Mouse (Mus musculus): ENCODE results near the gene Ddx39. TPM values are rescaled to one million over a fixed set of nuclear protein-coding genes. Genes with fewer than 3 reads are reported as not detected.

Ddx39 gene
- 68.5 and 80.9 TPM in 2 replicates for polyA plus RNA-seq (2015; fragmentation: Nextera tagmentation; extraction: Ambion mirVana)

GRCm38 (mm10) chr8:83715031-83715690 lies at the start of gene Ddx39:
Ddx39 (plus strand) TSS chr8:83715177.
- TF ChIP-seq EP300 (IDR thresholded peaks at IDR 0.05; ENCODE audit: low read depth) (no peak), CTCF (IDR thresholded peaks at IDR 0.05; ENCODE audit: low read depth) (no peak)
- Histone ChIP-seq H3K4me1 (ENCODE audit: insufficient read depth) (peaks cover 17% of the 10 kb centered on the region), H3K9me3 (ENCODE audit: low read length) (no peaks in the 10 kb centered on the region), H3K4me3 (ENCODE audit: low read depth, low read length) (peak within 1 kb of the TSS; percentile 100), H3K36me3 (replicated peaks; ENCODE audit: insufficient read depth, low read length) (peaks cover 10% of the 10 kb centered on the region), H3K4me2 (ENCODE audit: low read depth, low read length) (peak within 1 kb of the TSS; percentile 91), H3K27ac (ENCODE audit: low read depth) (peak within 1 kb of the TSS; percentile 98), H3K27me3 (ENCODE audit: insufficient read depth, low read length) (no peaks in the 10 kb centered on the region), H3K9ac (replicated peaks) (peak within 1 kb of the TSS; percentile 94)
- ATAC-seq (peak; percentile 100), DNase-seq (peak; percentile 95)
- 1% methylated on average over 61 of the region's 63 CpGs for WGBS (ENCODE audit: insufficient replicate concordance)

- no peak for ATAC-seq
- 0 out of 2 replicates have a peak within 1 kb of the TSS, but pooled peaks have one; percentile 51 for H3K27ac ChIP-seq (ENCODE audit: low read depth)
- 30% methylated on average over 14 of the region's 14 CpGs for WGBS (ENCODE audit: insufficient replicate concordance)
Measured at GRCm38 (mm10) chr8:83665969-83666865, 48.8 kb upstream of the Ddx39 start, which contains the start of gene Ptger1. Ptger1 (plus strand) TSS chr8:83666678.

GRCm38 (mm10) chr8:83666866-83667234 lies 48.1 kb upstream of the Ddx39 start:
- Histone ChIP-seq H3K4me1 (ENCODE audit: insufficient read depth) (peaks cover 23% of the 10 kb centered on the region), H3K27ac (ENCODE audit: low read depth) (no peak overlapping the region), H3K36me3 (replicated peaks; ENCODE audit: insufficient read depth, low read length) (peaks cover 25% of the 10 kb centered on the region), H3K4me2 (ENCODE audit: low read depth, low read length) (no peak overlapping the region), H3K9ac (replicated peaks) (no peak overlapping the region), H3K4me3 (ENCODE audit: low read depth, low read length) (no peak overlapping the region), H3K9me3 (ENCODE audit: low read length) (no peaks in the 10 kb centered on the region), H3K27me3 (ENCODE audit: insufficient read depth, low read length) (0 out of 2 replicates have a peak, but pooled peaks cover 2% of the 10 kb centered on the region)
- WGBS (ENCODE audit: insufficient replicate concordance): 91% methylated on average over 3 of the region's 3 CpGs
- DNase-seq (no peak), ATAC-seq (no peak)
- no peak for TF ChIP-seq CTCF (IDR thresholded peaks at IDR 0.05; ENCODE audit: low read depth)
- no peak for TF ChIP-seq EP300 (IDR thresholded peaks at IDR 0.05; ENCODE audit: low read depth)

More at GRCm38 (mm10) chr8:83665969-83666865, 48.8 kb upstream of the Ddx39 start, which contains the start of gene Ptger1:
- no peak within 1 kb of the TSS for H3K4me2 ChIP-seq (ENCODE audit: low read depth, low read length)
- peaks cover 20% of the 10 kb centered on the region for H3K36me3 ChIP-seq (replicated peaks; ENCODE audit: insufficient read depth, low read length)
- 0 out of 2 replicates have a peak, but pooled peaks cover 2% of the 10 kb centered on the region for H3K27me3 ChIP-seq (ENCODE audit: insufficient read depth, low read length)
- H3K9me3 ChIP-seq (ENCODE audit: low read length): no peaks in the 10 kb centered on the region
- TF ChIP-seq CTCF (IDR thresholded peaks at IDR 0.05; ENCODE audit: low read depth) (no peak), EP300 (IDR thresholded peaks at IDR 0.05; ENCODE audit: low read depth) (no peak)
- H3K4me1 ChIP-seq (ENCODE audit: insufficient read depth): peaks cover 23% of the 10 kb centered on the region
- H3K9ac ChIP-seq (replicated peaks): no peak within 1 kb of the TSS
- no peak within 1 kb of the TSS for H3K4me3 ChIP-seq (ENCODE audit: low read depth, low read length)
- no peak for DNase-seq

- H3K9me3 ChIP-seq (ENCODE audit: low read length): no peaks in the 10 kb centered on the region
- H3K9ac ChIP-seq (replicated peaks): no peak overlapping the region
- ATAC-seq (no peak), DNase-seq (no peak)
- H3K4me3 ChIP-seq (ENCODE audit: low read depth, low read length): no peak overlapping the region
- H3K27ac ChIP-seq (ENCODE audit: low read depth): no peak overlapping the region
- no peak overlapping the region for H3K4me2 ChIP-seq (ENCODE audit: low read depth, low read length)
- peaks cover 21% of the 10 kb centered on the region for H3K4me1 ChIP-seq (ENCODE audit: insufficient read depth)
- 0 out of 2 replicates have a peak, but pooled peaks cover 2% of the 10 kb centered on the region for H3K27me3 ChIP-seq (ENCODE audit: insufficient read depth, low read length)
- WGBS (ENCODE audit: insufficient replicate concordance): 72% methylated on average over 10 of the region's 10 CpGs
- TF ChIP-seq CTCF (IDR thresholded peaks at IDR 0.05; ENCODE audit: low read depth): no peak
- no peak for TF ChIP-seq EP300 (IDR thresholded peaks at IDR 0.05; ENCODE audit: low read depth)
- peaks cover 32% of the 10 kb centered on the region for H3K36me3 ChIP-seq (replicated peaks; ENCODE audit: insufficient read depth, low read length)
Measured at GRCm38 (mm10) chr8:83667526-83667925, 47.5 kb upstream of the Ddx39 start.

GRCm38 (mm10) chr8:83668010-83668916 lies 46.7 kb upstream of the Ddx39 start:
- Histone ChIP-seq H3K4me2 (ENCODE audit: low read depth, low read length) (peak overlapping the region; percentile 65), H3K36me3 (replicated peaks; ENCODE audit: insufficient read depth, low read length) (peaks cover 39% of the 10 kb centered on the region), H3K9me3 (ENCODE audit: low read length) (no peaks in the 10 kb centered on the region), H3K27me3 (ENCODE audit: insufficient read depth, low read length) (0 out of 2 replicates have a peak, but pooled peaks cover 2% of the 10 kb centered on the region), H3K4me3 (ENCODE audit: low read depth, low read length) (peak overlapping the region; percentile 10; the same call in 1 of the 2 replicates), H3K4me1 (ENCODE audit: insufficient read depth) (peaks cover 18% of the 10 kb centered on the region), H3K27ac (ENCODE audit: low read depth) (no peak overlapping the region), H3K9ac (replicated peaks) (peak overlapping the region; percentile 30; the same call in 1 of the 2 replicates)
- no peak for TF ChIP-seq EP300 (IDR thresholded peaks at IDR 0.05; ENCODE audit: low read depth)
- TF ChIP-seq CTCF (IDR thresholded peaks at IDR 0.05; ENCODE audit: low read depth): peak; percentile 76
- peak; percentile 60 for DNase-seq
- peak; percentile 30 for ATAC-seq
- 36% methylated on average over 80 of the region's 80 CpGs for WGBS (ENCODE audit: insufficient replicate concordance)
